Mouse (Mus musculus) hindbrain, embryonic 12.5 days (tissue): ENCODE measurements around the gene Mpdu1. TPM values are rescaled to one million over a fixed set of nuclear protein-coding genes. Genes with fewer than 3 reads are reported as not detected.

Experiments used
- ATAC-seq: fragments of 200-750 bp; cut with Nextera tagmentation; 2 replicates; pipeline ENCODE4 v1.8.0; 2017; ENCODE audit warnings: moderate TSS enrichment; ENCODE audit not compliant: low FRiP score
- H3K27ac ChIP-seq: fragments of 300-500 bp; sonication (generic); 2 replicates; pipeline ENCODE4 v1.5.1; 2016; ENCODE audit warnings: mild to moderate bottlenecking
- H3K27me3 ChIP-seq: fragments of 300-500 bp; sonication (generic); 2 replicates; pipeline ENCODE4 v1.6.1; 2016; ENCODE audit warnings: mild to moderate bottlenecking
- H3K36me3 ChIP-seq: fragments of 300-500 bp; sonication (generic); 2 replicates; pipeline ENCODE4 v1.6.1; 2016; ENCODE audit warnings: mild to moderate bottlenecking
- H3K4me1 ChIP-seq: fragments of 300-500 bp; sonication (generic); 2 replicates; pipeline ENCODE4 v1.6.1; 2016
- H3K4me2 ChIP-seq: fragments of 300-500 bp; sonication (generic); replicated peaks from 2 replicates; pipeline ENCODE4 v1.6.1; 2016; ENCODE audit warnings: mild to moderate bottlenecking
- H3K4me3 ChIP-seq: fragments of 300-500 bp; sonication (generic); 2 replicates; pipeline ENCODE4 v1.5.1; 2016; ENCODE audit warnings: mild to moderate bottlenecking
- H3K9ac ChIP-seq: fragments of 300-500 bp; sonication (generic); 2 replicates; pipeline ENCODE4 v1.6.1; 2016; ENCODE audit warnings: mild to moderate bottlenecking, moderate library complexity
- H3K9me3 ChIP-seq: fragments of 300-500 bp; sonication (generic); replicated peaks from 2 replicates; pipeline ENCODE4 v1.6.1; 2016; ENCODE audit warnings: mild to moderate bottlenecking
- WGBS: fragments of 180-500 bp; shearing (Covaris S2); methylation state at CpG from one replicate; pipeline ENCODE4 v1.1.7; 2016; 5-methylcytosine and 5-hydroxymethylcytosine counted together
- microRNA counts: library from miRNA; unstranded; fragments of <30 nt; microRNA quantifications from one replicate; lab custom pipeline; 2017
- microRNA-seq: library from miRNA; unstranded; fragments of <30 nt; microRNA quantifications from one replicate; pipeline ENCODE4, GENCODE M21; 2017
- polyA plus RNA-seq: library from polyadenylated mRNA; unstranded; fragments of >200 nt; fragmentation: Nextera tagmentation; extraction: Ambion mirVana; gene quantifications from 2 replicates; pipeline ENCODE4 v1.2.1, GENCODE M21; 2016

The Mpdu1 gene
- polyA plus RNA-seq, 1 experiment from 2014 or later: 69.1 TPM

- WGBS: 93% methylated on average over 2 of the region's 2 CpGs
- H3K4me2 ChIP-seq: no peak overlapping the region
- no peak overlapping the region for H3K4me3 ChIP-seq
- H3K9ac ChIP-seq: no peak overlapping the region
- H3K4me1 ChIP-seq: peaks cover 17% of the 10 kb centered on the region; the same call in 1 of the 2 replicates
- H3K27me3 ChIP-seq: peaks cover 5% of the 10 kb centered on the region; the same call in 1 of the 2 replicates
- no peak for ATAC-seq
- H3K9me3 ChIP-seq: no peaks in the 10 kb centered on the region
- no peaks in the 10 kb centered on the region for H3K36me3 ChIP-seq
- H3K27ac ChIP-seq: no peak overlapping the region
Observed at GRCm38 (mm10) chr11:69606832-69607231, 55.6 kb downstream of the Mpdu1 start.

MicroRNAs encoded within 50 kb of the gene (microRNA counts, 519-probe panel; counts per million panel counts)
- microRNA mmu-miR-1934 (lab: Ali Mortazavi, UCI) (470 counts per million, percentile 58 among the panel's probes with 10 or more counts), microRNA mmu-miR-467f (lab: Ali Mortazavi, UCI) (2,681 counts per million, percentile 66 among the panel's probes with 10 or more counts)

Small RNA genes within 50 kb of the gene (microRNA-seq; reads per million reads assigned to microRNA genes)
- gene Mir1934: 1.9 reads per million
- not detected for gene Mir467f

Other genes starting within 250 kb of the Mpdu1 start
- 51.4 and 51.6 TPM in 2 replicates for gene Kdm6b, start 249.0 kb downstream of the Mpdu1 start, polyA plus RNA-seq
- gene Dnah2, start 113.5 kb downstream of the Mpdu1 start, polyA plus RNA-seq: 1.4 and 2.5 TPM in 2 replicates
- gene Efnb3, start 102.4 kb downstream of the Mpdu1 start, polyA plus RNA-seq: 95.7 and 106 TPM in 2 replicates
- gene Wrap53, start 82.4 kb downstream of the Mpdu1 start, polyA plus RNA-seq: 29.7 and 29.9 TPM in 2 replicates
- gene Trp53, start 82.3 kb downstream of the Mpdu1 start, polyA plus RNA-seq: 105 and 109 TPM in 2 replicates
- 12.1 and 18.5 TPM in 2 replicates for gene Atp1b2, start 56.7 kb downstream of the Mpdu1 start, polyA plus RNA-seq
- not detected in 2 replicates for gene Shbg, start 44.7 kb downstream of the Mpdu1 start, polyA plus RNA-seq
- 24.4 and 26.6 TPM in 2 replicates for gene Sat2, start 40.6 kb downstream of the Mpdu1 start, polyA plus RNA-seq
- gene Fxr2, start 29.7 kb downstream of the Mpdu1 start, polyA plus RNA-seq: 62.7 and 62.8 TPM in 2 replicates
- 0.26 TPM in 1 of 2 replicates, not detected in the other for gene Sox15, start 7.3 kb downstream of the Mpdu1 start, polyA plus RNA-seq
- 6.9 and 8.2 TPM in 2 replicates for gene Cd68, start 3.5 kb upstream of the Mpdu1 start, polyA plus RNA-seq
- 555 and 589 TPM in 2 replicates for gene Eif4a1, start 9.8 kb upstream of the Mpdu1 start, polyA plus RNA-seq
- gene Senp3, start 19.4 kb upstream of the Mpdu1 start, polyA plus RNA-seq: 105 and 106 TPM in 2 replicates
- 0.42 and 0.49 TPM in 2 replicates for gene Tnfsf13, start 23.1 kb upstream of the Mpdu1 start, polyA plus RNA-seq
- gene Tnfsf12, start 33.2 kb upstream of the Mpdu1 start, polyA plus RNA-seq: 3.1 and 3.4 TPM in 2 replicates
- gene Tnfsfm13, start 33.5 kb upstream of the Mpdu1 start, polyA plus RNA-seq: 0.80 and 1.9 TPM in 2 replicates
- gene Polr2a, start 96.0 kb upstream of the Mpdu1 start, polyA plus RNA-seq: 32.2 and 39.0 TPM in 2 replicates
- 0.40 and 0.61 TPM in 2 replicates for gene Slc35g3, start 99.3 kb upstream of the Mpdu1 start, polyA plus RNA-seq
- gene Zbtb4, start 103.3 kb upstream of the Mpdu1 start, polyA plus RNA-seq: 2.3 and 2.4 TPM in 2 replicates
- 3.0 and 5.9 TPM in 2 replicates for gene Chrnb1, start 133.3 kb upstream of the Mpdu1 start, polyA plus RNA-seq
- gene Fgf11, start 139.2 kb upstream of the Mpdu1 start, polyA plus RNA-seq: 3.7 and 4.2 TPM in 2 replicates
- gene Tmem102, start 143.0 kb upstream of the Mpdu1 start, polyA plus RNA-seq: 1.6 and 2.4 TPM in 2 replicates
- gene Gm39566, start 152.7 kb upstream of the Mpdu1 start, polyA plus RNA-seq: not detected in 2 replicates
- gene Spem2, start 155.8 kb upstream of the Mpdu1 start, polyA plus RNA-seq: 0.14 TPM in 1 of 2 replicates, not detected in the other
- 0.21 and 0.46 TPM in 2 replicates for gene Spem1, start 159.5 kb upstream of the Mpdu1 start, polyA plus RNA-seq
- 14.7 and 14.9 TPM in 2 replicates for gene Nlgn2, start 175.1 kb upstream of the Mpdu1 start, polyA plus RNA-seq
- gene Tmem256, start 175.9 kb upstream of the Mpdu1 start, polyA plus RNA-seq: 268 and 314 TPM in 2 replicates
- 74.9 and 87.3 TPM in 2 replicates for gene Plscr3, start 183.7 kb upstream of the Mpdu1 start, polyA plus RNA-seq
- 0.57 and 1.4 TPM in 2 replicates for gene Tnk1, start 196.1 kb upstream of the Mpdu1 start, polyA plus RNA-seq
- not detected in 2 replicates for gene Tmem95, start 215.4 kb upstream of the Mpdu1 start, polyA plus RNA-seq
- 2.9 and 3.2 TPM in 2 replicates for gene Kctd11, start 218.8 kb upstream of the Mpdu1 start, polyA plus RNA-seq
- gene Acap1, start 232.9 kb upstream of the Mpdu1 start, polyA plus RNA-seq: 0.86 and 0.92 TPM in 2 replicates
- gene 2810408A11Rik, start 238.3 kb upstream of the Mpdu1 start, polyA plus RNA-seq: 17.8 TPM in 2 replicates
- 15.0 and 15.2 TPM in 2 replicates for gene Neurl4, start 238.4 kb upstream of the Mpdu1 start, polyA plus RNA-seq